Mouse (Mus musculus) olfactory bulb, adult 2 months (tissue): ENCODE results near the gene Gm3020. TPM values are rescaled to one million over a fixed set of nuclear protein-coding genes. Genes with fewer than 3 reads are reported as not detected.
"Not testable (repeated sequence)": the region's sequence is repeated elsewhere in the genome, so short reads cannot be mapped to it uniquely, and the experiment has no call there.

ENCODE experiments used
- H3K27ac ChIP-seq: fragments of 200-500 bp; 2 replicates; pipeline ENCODE4 v1.5.1; 2012; ENCODE audit warnings: low read depth, low read length; ENCODE audit not compliant: insufficient read depth
- H3K4me1 ChIP-seq: fragments of 200-500 bp; 2 replicates; pipeline ENCODE4 v1.6.1; 2012; ENCODE audit warnings: low read length; ENCODE audit not compliant: control insufficient read depth, insufficient read depth
- H3K4me3 ChIP-seq: fragments of 200-500 bp; 2 replicates; pipeline ENCODE4 v1.5.1; 2012; ENCODE audit warnings: mild to moderate bottlenecking, low read depth, low read length, moderate library complexity; ENCODE audit not compliant: insufficient read depth
- WGBS: fragments of 180-500 bp; shearing (Covaris S2); methylation state at CpG from one replicate; pipeline ENCODE4 v1.1.7; 2018; 5-methylcytosine and 5-hydroxymethylcytosine counted together
- polyA plus RNA-seq: library from polyadenylated mRNA; stranded (reverse); fragments of >200 nt; gene quantifications from 2 replicates; pipeline ENCODE4 v1.2.4, GENCODE M21; 2012; ENCODE audit warnings: low replicate concordance; ENCODE audit not compliant: missing spikeins, insufficient read depth, insufficient read length

Gene Gm3020
- polyA plus RNA-seq: not detected in 2 replicates

- H3K4me3 ChIP-seq, H3K4me1 ChIP-seq, H3K27ac ChIP-seq: not testable (repeated sequence)
- no CpG with 5 or more reads among the region's 32 CpGs for WGBS
Measured at GRCm38 (mm10) chr14:3651730-3652129, at the start of gene Gm3020. Gene Gm3020 (plus strand): TSS chr14:3652030.

DNA sequence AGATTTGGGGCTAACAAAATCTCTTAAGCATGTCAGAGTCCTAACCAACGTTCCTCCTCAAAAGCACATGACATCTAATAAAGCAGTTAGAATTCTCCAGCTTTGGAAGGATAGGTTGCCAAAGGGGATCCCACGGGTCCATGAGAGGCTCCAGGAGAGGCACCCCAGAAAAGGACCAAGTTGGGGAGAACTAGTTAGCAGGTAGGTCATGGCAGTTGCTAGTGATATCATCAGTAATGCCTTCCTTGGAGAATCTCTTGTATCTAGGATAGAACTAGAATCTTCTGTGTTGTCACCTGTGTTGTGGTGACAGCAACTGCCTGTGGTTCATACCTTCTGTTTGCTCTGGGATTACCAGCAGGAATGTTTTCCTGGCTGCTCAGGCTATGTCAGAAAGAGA, 17.6 kb upstream of the Gm3020 start, which contains the start of gene Gm3012:
Gene Gm3012, plus strand, starts transcription at position 301 of the 400 bp plus-strand sequence.
- not testable (repeated sequence) for H3K4me1 ChIP-seq, H3K27ac ChIP-seq, H3K4me3 ChIP-seq
- no CpG with 5 or more reads among the region's 2 CpGs for WGBS

GRCm38 (mm10) chr14:3688483-3688882, 36.7 kb downstream of the Gm3020 start, which contains the start of gene Gm3043:
Gene Gm3043 (plus strand): TSS chr14:3688783.
- not testable (repeated sequence) for H3K27ac ChIP-seq, H3K4me3 ChIP-seq, H3K4me1 ChIP-seq
- WGBS: no CpG with 5 or more reads among the region's 3 CpGs

Other genes with a start within 250 kb of the Gm3020 start
- not detected in 2 replicates for gene Gm10409, start 239.4 kb upstream of the Gm3020 start, polyA plus RNA-seq
- not detected in 2 replicates for gene Gm3005, start 223.9 kb upstream of the Gm3020 start, polyA plus RNA-seq
- gene Gm10408, start 202.7 kb upstream of the Gm3020 start, polyA plus RNA-seq: not detected in 2 replicates
- gene Gm3012, start 17.5 kb upstream of the Gm3020 start, polyA plus RNA-seq: not detected in 2 replicates
- gene Gm3043, start 36.8 kb downstream of the Gm3020 start, polyA plus RNA-seq: not detected in 2 replicates
- not detected in 2 replicates for gene Gm3002, start 158.0 kb downstream of the Gm3020 start, polyA plus RNA-seq
- not detected in 2 replicates for gene Gm3033, start 194.2 kb downstream of the Gm3020 start, polyA plus RNA-seq
- not detected in 2 replicates for gene Gm2916, start 232.1 kb downstream of the Gm3020 start, polyA plus RNA-seq